Mouse (Mus musculus) embryo, embryonic 10 days (tissue): Measurements from ENCODE around the gene Cyba.
A peak's percentile ranks its signal among the peaks of the same experiment; 100 is the strongest.

Experiments
- DNase-seq: peaks from one replicate; pipeline ENCODE4 v3.0.0-alpha.2; 2015; ENCODE audit warnings: low spot score

The Cyba gene

DNA sequence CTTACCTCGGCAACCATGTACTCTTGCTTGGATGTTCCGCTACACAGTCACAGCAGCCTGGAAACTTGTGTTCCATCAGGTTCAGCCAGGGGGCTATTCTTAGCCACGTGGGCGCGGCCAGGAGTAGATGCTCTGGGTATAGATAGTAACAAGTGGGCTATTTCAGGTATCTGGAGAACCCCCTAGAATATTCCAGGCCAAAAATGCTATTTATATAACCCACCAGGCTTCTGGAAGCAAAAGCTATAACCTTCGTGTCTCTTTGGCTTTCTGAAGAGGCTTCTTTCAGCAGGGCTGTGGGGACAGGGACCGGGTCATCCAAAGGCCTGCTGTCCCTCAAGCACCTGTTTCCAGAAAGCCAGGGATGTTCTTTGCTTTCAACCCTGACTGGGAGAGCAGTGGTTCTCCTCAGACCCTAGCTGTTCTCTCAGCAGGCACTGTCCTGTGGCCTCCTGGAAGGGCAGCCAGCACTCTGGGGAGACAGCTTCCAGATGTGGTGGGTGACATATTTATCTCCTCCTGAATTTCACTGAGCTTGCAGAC, 18.5 kb upstream of the Cyba start:
- DNase-seq = no peak

DNA sequence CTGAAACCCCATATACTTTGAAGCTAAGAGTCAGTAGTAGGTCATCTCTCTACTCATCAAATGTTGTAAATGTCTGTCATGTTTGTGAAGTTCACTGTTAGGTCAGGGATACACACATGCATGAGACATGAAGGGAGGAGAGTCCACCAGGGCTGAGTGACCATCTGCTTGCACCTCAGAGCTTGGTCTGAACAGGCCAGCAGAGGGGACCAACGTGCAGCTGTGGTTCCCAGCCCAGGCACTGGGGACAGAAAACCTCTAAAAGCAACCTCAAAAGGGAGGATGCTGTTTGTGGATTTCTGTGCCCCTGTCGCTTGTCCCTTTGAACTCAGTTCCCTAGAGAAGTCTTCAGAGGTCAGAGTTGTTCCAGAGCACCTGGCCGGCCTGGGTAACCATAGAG, 12.5 kb upstream of the Cyba start:
- DNase-seq = no peak

DNA sequence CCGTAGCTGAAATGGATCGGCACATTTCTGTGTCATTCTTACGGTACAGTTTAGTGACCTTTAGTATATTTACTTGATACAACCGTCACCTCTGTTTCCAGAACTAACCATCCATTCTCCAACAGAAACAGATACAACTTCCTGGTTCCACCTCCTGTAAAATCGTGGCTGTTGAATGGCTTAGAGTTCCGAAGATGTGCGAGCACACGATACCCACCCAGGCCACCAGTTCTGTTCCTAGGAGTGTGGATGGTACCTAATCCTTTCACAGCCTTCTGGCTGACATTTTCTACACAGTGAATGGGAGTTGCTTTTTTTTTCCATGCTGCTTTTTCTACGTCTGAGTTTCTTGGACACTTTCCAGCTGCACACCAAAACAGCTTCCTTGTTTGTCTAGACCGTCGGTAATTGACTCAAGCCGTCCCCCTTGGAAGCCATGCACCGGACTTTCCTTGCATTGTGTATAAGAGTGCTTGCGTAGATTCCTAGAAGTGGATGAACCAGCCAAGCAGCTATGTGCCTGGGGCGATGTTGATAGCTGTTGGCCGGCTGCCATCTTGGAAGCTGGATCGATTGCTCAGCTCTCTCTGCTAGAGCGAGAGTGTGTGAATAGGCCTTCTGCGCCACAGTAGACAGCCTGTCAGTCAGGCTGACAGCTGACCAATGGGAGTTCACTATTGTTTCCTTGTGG, 11.5 kb upstream of the Cyba start:
- peak; percentile 68 for DNase-seq

DNA sequence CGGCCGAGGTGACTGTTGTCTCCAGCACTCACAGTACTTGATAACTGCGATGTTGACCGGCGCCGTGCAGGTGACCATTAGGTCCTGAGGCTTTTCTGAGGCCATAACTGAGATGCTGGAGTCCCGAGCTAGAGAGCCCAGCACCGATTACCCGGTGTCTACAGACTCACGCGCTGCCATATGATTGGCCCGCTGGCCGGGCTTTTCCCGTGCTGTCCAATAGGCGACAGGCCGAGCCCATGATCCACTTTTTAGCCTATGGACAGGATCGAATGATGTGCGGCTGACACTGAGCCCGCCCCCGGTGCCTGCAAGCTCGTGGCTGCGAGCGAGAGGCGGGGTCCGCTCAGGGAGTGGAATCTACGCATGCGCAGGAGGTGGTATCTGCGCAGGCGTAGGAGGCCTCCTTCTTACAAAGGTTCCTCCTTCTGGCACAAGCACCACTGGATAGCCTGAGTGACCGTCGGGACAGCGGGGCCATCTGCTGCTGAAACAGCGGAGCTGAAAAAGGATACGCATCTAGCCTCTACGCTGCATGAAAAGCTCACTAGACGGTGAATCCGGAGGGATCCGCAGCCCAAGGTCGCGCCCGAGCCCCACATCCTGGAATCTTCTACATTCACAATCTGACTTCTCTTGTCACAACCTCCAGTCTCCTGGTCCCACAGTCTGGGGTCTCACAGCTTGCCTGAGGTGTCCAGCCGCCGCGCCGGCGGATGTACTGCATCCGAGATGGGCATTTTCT, 10.7 kb upstream of the Cyba start, which contains the start of gene Mvd:
Gene Mvd, minus strand, starts transcription at position 161 of the 745 bp plus-strand sequence.
- DNase-seq = peak; percentile 100

DNA sequence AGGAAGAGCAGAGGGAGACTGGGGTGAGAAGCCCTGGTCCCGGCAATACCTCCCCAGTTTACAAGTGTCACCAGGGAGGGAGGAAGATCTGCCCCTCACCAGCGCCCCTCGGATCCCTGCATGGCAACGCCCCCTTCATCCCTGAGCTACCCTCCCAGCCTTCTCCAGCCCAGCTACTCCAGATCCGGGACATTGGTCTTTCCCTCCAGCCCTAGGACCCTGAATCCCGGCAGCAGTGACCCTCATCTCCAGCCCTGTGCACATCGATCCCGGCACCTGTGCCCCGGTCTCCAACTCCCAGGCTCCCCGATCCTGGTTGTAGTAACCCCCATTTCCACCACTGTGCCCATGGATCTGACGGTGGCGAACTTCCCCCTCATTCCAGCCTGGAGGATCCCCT, 10.1 kb upstream of the Cyba start:
- DNase-seq = peak; percentile 59

DNA sequence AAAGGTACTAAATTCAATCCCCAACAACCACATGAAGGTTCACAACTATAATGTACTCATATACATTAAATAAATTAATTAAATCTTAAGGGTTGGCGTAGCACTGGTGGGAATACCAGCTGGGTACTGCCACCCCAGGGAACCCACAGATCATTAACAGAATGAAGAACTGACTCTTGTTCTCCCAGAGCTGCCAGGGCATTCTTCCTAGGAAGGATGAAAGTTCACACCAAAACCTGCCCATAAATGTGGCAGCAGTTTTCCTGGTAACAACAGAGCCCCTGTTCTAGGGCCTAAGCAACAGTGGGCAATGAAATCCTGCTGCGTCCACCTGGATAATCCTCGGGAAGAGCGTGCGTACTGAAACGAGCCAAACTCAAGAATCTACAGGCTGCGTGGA, 9.6 kb upstream of the Cyba start:
- no peak for DNase-seq

DNA sequence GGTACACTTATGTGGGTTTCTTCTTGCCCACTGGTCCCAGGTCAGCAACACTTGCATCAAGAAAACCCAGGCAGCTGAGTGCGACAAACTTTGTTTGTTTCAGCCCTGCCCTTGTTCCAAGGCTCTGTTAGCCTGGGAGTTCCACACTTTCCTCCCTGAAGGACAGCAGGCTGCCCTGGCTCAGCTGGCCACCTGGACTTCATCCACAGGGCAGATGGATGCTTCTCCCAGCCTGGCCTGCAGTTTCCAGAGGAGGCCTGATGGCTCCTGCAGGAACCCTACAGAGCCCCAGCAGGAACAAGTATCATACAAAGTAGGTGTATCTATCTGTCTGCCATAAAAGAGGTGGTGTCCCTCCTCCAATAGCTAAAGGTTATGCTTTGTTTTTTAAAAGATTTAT, 8.6 kb upstream of the Cyba start:
- DNase-seq = no peak

DNA sequence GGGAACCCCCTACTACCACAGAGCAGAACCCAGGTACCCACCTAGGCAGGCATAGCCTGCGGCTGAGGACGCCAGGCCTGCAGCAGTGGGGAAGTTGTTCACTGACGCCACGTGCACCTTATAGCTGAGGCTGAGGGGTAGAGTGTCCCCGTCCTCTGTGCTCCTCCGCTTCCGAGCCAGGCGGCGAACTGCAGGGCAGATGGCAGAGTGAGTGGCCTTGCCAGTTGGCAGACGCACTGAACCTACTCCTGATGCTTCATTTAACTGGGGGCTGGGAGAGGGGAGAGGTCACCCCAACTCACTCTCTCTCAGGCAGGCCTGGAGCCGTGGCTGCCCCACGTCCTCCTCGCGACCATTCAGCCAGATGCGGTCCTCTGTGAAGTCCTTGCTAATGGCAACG, 6.6 kb upstream of the Cyba start:
- DNase-seq = no peak

DNA sequence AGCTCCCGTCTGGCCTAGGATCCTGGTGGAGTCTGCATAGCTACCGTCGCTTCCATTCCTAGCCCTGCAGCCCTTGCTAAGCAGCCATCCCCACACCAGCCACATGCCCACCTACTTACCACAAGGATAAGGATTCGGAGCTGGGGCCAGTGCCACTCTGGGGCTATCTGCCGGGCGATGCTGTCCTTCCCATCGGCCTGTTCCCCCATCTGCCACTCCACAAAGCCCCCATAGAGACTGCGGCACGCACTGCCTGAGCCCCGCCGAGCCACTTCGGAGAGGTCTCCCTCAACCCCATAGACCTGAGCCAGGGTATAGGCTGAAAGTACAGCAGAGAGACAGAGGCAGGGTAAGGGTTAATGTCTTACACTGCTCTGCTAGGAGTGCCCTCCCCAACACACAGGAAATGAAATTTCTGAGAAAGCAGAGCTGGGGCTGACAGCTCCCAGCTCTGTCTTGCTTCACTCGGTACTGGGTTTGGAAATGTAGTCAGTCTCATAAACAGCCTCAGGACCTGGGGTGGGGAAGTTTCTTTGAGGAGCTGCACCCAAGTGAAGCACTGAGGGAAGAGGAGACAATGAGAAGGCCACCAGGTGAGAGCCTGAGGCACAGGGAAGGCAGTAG, 5.1 kb upstream of the Cyba start:
- DNase-seq = no peak

DNA sequence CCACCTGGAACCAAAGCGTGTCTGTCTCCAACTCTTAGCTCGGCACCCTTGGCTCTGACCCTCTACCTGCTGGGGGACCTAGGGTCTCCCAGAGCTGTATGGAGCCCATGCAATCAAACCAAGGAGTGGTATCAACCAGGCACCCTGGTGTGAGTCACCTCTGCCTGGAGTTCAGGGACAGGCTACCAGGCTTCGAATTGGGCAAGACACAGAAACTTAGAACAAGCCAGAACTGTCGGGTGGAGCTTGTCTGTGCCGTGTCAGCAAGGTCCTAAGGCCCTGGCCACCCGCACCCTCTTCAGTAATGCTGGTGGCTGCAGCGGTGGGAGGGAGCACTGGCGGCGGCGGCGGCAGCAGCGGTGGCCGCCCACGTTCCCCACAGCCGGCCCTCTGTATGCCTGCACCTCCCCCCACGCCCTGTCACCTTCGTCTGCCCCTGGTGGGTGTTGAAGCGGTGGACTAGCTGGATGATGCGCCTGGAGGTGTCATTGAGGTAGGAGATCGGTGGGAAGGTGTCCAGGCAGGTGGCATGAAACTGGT, 3.9 kb upstream of the Cyba start:
- no peak for DNase-seq

DNA sequence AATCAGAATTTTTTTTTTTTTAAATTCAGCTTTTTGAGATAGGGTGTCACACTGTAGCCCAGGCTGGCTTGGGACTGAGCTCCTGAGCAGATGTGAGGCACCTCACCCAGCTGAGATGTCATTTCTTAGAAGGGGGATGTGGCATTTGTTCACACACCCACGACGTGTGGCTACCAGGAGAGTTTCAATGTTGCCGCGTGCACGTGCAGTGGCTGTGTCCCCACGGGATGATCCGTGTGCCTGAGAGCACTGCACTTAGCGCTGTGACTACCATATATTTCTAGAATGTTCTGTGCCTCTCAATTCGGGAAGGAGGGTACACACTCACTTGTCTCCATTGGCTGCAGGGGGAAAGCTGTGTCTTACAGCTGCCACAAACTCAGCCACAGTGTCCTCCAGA, 3.4 kb upstream of the Cyba start:
- no peak for DNase-seq

DNA sequence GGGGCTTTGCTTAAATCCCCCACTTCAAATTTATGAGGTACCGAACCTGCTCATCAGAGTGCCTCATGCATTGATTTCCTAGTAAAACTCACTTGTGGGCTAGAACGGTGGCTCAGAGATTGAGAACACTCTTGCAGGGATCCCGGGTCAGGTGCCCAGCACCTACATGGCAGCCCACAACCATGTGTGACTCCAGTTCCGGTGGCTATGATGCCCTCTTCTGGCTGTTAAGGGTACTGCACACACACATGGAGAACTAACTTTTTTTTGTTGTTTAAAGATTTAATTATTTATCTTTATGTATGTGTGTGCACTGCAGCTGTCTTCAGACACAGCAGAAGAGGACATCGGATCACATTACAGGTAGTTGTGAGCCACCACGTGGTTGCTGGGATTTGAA, 2.6 kb upstream of the Cyba start:
- DNase-seq = no peak

DNA sequence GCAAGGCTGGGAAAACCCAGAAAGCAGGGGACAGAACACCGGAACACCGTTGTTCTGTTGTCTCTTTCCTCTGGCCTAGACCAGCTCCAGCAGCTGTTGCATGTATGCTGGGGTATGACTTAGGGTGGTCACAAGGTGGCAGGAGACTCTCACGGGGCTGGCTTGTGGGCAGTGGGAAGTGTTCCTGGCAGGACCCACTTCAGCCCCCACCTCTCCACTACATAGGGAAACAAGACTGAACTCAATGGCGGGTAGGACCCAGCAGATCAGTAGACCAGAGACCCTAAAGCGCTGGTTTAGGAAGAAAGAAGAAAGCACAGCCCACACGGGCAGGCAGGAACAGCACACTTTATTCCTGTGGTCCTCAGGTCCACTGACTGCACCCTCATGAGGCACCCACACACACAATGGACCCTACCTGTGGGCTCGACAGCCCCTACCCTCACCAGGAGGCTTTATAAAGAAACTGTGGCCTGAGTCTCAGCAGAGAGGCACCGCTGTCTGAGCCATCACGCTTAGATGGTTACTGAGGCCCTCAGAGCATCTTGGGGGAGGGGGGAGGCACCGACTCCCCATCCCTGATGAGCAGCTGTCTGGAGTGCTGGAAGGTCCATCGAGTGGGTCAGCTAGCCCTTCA, 657 bp upstream of the Cyba start:
- DNase-seq = peak; percentile 14

DNA sequence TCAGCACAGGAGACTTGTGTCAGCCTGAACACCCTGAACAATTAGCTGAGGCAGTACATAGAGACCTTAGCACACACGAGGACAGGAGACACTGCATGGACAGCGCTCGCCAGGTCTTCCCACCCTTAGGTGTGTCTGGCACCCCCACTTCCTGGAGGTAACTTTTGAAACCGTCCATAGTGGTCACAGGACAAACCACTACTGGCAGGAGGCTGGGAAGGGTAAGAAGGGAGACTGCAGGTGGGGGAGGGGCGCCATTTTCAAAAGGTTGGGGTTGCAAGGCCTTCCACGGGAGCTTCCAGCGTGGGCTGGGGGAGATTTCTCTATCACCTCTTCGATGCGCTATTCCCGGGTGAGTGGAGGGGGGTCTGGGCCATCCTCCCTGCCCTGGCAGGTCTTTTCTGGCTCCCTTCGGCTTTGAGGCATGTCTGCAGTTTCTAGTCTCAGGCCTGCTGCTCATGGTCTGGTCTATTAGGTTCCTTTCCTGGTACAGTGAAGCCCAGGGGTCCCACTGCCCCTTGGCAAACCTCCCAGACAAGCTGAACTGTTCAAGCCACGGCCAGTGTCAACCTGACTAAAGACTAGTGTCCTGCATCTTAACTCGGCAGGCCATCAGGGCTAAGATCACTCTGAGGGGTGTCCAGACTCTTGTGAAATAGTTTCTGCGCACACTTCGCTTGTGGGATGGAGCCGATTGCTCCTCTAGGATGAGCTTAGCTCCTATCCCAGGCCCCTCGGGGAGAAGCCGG, 862 bp downstream of the Cyba start:
- peak; percentile 17 for DNase-seq

DNA sequence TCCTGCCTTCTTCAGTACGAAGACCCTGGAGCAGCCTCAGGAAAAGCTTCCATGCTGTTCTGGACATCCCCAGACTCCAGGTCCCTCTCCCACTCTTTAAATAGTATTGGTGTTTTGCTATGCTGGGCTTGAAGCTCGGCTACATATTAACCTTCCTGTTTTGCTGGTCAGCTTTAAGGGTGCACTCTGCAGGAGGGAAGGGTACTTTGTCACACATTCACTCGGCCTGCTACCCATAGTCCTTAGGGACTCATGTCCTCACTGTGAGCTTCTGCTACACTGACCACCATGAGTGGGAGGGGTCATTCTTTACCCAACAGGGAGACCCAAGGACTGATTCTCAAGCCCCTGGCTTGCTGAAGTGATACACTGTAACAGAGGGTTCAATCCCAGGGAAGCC, 2.1 kb downstream of the Cyba start:
- DNase-seq = no peak

DNA sequence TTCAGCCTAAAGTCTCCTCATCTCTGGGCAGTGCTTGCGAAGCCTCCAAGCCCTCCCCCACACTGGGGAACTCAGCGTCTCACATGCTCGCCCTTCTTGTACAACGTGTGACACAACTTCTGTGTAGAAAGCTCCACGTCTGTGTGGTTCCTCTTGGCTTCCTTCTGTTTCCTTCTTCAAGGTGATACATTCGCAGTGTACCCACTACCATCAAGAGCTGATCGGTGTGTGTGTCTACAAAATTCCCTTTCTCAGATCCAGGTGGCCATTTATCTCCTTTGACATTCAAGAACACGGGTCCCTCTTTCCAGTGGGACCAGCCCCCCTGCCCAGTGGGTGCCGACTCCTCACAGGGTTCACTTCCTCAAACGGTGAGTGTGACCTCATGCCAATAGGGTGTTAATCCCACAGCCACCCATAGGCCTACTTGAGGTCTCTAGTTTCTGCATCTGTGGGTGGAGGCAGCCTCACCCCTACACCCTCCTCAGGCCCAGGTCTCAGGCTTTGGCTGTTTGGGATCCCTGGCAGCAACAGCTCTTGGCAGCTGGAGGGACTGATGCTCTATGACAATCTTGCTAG, 2.6 kb downstream of the Cyba start:
- no peak for DNase-seq

DNA sequence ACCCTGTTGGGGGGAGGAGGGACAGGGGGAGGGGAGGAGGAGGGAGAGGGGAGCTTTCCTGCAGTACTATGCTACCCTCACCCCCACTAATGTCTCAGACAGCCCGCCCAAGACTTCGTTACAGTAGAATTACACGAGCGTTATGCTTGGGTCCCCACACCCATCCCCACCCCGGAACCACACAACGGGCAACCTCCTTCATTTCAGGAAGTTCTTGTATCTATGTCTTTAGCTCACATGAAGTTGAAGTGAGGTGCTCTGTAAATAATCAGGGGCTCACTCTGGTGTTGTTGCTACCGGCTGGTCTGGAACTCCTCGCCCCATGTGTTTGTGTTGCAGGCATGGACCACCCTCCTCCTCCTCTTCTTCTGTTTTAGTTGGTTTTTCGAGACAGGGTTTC, 4.6 kb downstream of the Cyba start:
- DNase-seq = no peak

DNA sequence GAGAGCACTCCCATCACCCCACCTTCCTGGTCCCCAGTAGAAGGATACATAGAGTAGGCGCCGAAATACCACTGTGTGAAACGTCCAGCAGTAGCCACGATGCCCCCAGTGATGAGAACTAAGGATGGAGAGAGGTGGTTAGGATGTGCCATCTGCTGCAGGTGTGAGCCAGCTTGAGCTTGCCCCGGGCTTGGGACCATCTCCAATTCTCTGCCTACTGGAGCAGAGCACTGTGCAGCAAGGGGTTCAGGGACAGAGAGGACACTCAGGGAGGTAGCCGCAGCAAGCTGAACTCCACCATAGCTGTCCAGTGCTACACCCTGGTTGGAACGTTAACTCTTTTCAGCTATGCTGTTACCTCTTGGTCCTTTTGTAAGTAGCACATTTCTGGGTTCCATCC, 5.1 kb downstream of the Cyba start:
- no peak for DNase-seq

DNA sequence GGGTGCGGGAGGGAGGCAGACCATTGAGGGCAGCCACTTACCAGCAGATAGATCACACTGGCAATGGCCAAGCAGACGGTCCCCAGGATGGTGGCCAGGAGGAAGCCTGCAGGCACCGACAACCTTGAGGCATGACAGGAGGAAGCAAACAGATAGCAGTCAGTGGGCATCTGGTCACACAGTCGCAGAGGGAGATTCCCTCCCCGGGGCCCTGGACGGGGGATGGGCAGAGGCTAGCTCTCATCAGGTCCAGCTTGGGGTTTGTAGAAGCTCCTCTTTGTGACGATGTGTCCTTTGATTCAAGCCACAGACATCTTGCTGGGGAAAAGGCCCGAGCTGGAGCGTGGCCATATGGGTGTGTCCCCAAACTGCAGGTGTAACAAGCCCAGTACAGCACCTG, 6.6 kb downstream of the Cyba start:
- no peak for DNase-seq

DNA sequence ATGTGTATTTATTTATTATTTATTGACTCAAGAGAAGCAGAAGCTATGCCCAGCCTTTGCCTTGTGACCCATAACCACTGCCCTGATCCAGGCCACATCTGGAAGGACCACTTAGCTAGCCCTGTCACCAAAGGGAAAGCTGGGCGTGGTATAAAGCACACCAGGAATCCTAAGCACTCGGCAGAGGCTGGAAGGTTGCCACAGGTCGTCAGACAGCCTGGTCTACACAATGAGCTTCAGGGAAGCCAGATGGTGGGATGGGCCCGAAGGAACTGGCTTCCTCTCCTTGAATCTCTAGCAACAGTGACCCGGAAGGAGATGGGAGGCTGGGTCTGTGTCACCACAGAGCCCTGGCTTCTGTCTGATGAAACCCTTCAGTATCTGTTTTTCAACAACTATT, 9.1 kb downstream of the Cyba start:
- DNase-seq = no peak

DNA sequence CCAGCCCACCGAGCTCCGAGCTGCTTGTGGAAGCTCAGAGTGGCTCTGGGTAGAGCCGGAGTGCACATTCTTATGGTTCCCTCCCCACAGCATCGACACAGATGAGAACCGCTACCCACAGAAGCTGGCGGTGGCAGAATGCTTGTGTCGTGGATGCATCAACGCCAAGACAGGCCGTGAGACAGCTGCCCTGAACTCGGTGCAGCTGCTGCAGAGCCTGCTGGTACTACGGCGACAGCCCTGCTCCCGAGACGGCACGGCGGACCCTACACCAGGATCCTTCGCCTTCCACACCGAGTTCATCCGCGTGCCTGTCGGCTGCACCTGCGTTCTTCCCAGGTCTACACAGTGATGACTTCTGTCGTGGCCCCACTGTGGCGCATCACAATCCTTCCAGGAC, 9.5 kb downstream of the Cyba start:
- no peak for DNase-seq
